Mouse (Mus musculus) monocyte, adult 2 months (primary cell): Measurements from ENCODE around the gene Cd80.

Experiments used
- DNase-seq, 2 experiments: peaks; one replicate each; pipeline ENCODE4 v3.0.0; 2022; ENCODE audit warnings: low spot score in 2 of 2, low read depth in 1 of 2

Cd80 gene

DNA sequence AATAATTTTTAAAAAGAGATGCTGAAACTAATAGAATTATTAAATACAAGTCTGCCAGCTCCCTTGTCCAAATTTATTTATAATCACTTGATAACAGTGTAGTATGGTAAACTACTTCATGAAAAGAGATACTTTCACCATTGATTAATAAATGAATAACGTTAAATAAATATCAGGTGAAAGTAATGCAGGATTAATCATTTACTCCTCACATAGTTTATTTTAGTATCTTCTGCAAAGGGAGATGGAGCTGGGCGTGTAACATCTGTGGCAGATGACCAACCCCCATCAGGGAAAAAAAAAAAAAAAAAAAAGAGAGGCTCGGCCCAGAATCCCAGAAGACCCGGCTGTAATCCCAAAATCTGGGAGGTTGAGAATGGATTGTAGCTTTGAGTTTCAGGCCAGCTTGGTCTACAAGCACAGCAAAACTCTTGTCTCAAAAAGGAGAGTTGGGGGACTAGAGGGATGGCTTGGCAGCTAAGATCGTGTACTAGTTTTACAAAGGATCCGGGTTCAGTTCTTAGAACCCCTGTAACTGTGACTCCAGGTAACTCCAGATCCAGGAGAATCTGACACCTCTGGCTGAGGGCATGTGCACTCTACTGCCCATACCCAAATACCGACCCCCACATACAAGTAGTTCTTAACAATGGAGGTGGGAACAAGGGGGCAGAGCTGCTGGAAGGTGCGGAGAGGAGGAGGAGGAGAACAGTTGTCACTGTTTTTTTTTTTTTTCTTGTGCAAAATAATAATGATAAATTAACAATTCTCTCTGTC, 66.0 kb downstream of the Cd80 start:
- DNase-seq, result no peak

DNA sequence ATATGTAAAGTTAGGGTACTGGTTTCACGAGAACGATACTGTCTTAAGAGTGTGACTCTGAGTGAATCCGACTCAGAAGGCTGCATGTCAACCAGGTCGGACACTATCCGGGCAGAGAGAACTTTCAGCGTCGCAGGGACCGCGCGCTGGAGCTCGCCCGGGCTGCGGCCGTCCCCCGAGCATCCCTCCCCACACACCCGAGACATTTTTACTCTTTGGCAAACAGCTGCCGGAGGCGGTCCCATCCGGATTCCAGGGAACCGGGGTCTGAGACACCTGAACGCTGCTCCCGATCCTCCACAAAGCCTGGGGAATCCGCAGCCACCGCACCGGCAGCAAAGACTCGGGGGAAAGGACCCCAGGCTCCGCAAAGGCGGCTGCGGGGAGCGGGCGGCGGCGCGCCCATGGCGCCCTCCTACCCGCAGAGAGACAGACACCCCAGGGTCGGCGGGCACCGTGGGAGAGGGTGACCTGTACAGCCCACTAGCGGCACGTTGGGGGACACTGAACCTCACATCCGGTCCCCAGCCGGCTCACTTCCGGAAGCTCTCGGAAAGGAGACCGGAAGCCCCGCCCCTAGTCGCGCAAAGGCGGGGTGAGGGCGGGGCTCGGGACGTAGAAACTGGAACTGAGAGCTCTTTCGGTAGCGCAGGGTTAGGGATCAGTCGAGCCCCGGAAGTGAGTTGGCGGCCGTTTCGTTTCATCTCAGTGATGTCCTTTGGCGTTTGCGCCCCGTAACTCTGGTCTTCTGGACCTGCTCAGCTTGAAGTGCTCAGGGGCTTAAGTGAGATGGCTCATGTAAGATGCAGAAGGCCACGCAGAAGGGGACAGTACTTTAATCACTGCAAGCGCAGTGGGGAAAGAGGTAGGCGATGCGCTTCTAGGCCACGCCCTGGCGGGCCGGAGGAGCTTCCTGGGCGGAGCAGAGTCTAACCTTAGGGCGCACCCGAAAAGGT, 67.0 kb downstream of the Cd80 start, which contains the start of gene Timmdc1:
TSS of gene Timmdc1 (minus strand) at position 535 of the 956 bp plus-strand sequence.
- peak; percentile 84 to 93 for DNase-seq

GRCm38 (mm10) chr16:38526264-38526663, 70.9 kb downstream of the Cd80 start:
- DNase-seq, result no peak

GRCm38 (mm10) chr16:38536544-38537146, 81.3 kb downstream of the Cd80 start:
- peak; percentile 27 to 47 for DNase-seq

GRCm38 (mm10) chr16:38538716-38539380, 83.5 kb downstream of the Cd80 start:
- DNase-seq, result no peak
